Mouse (Mus musculus): ENCODE data around the gene Ercc1.

DNA sequence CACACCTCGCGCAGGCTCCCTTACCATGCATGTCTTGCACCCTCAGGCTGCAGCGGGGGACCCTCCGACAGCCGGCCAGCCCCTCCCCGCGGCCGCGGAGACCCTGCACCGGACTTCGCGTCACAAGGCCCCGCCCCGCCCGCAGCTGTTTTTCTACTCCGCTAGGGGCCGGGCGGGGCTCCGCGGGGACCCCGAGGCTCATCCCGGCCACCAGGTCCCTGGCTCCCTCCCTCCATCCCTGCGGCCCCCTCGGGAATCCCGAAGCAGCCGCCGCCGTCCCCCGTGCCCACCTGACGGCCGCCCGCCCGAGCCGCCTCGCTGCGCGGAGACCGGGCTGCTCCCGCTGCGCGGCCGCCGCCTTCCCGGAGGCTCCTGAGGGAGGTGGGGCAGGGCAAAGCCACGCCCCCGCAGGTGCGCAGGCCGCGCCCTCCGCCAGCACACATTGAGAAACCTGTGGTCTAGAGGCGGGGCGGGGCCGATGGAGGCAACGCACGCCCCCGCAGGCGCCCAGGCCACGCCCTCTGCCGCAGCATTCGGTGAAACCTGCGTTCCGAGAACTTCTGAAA is 59.2 kb downstream of the Ercc1 start, which contains the start of gene Klc3:
- TF ChIP-seq CTCF (IDR thresholded peaks at IDR 0.05; ENCODE audit: insufficient read depth, low read depth, low read length), result no peak
- no peak for TF ChIP-seq POLR2A (IDR thresholded peaks at IDR 0.05; ENCODE audit: insufficient read depth, low read depth, low read length)

All from olfactory bulb, adult 2 months (tissue).